Mouse (Mus musculus): ENCODE results near the gene Abr. TPM values are rescaled to one million over a fixed set of nuclear protein-coding genes. Genes with fewer than 3 reads are reported as not detected.
A peak's percentile ranks its signal among the peaks of the same experiment; 100 is the strongest.

Gene Abr
- polyA plus RNA-seq, 1 experiment from 2014 or later: 70.2 TPM

- Histone ChIP-seq H3K36me3 (ENCODE audit: poor library complexity, severe bottlenecking) (no peaks in the 10 kb centered on the region), H3K27ac (peak overlapping the region; percentile 78), H3K9ac (peak overlapping the region; percentile 41), H3K4me1 (peaks cover 32% of the 10 kb centered on the region), H3K4me2 (peak overlapping the region; percentile 37), H3K9me3 (replicated peaks) (no peaks in the 10 kb centered on the region), H3K27me3 (no peaks in the 10 kb centered on the region), H3K4me3 (no peak overlapping the region)
- ATAC-seq: no peak; the same call in 1 of the 2 replicates
- 59% methylated on average over 4 of the region's 4 CpGs for WGBS
These were observed 114.0 kb downstream of the Abr start for GRCm38 (mm10) chr11:76508125-76508524.

- H3K9ac ChIP-seq: peak overlapping the region; percentile 41; the same call in 1 of the 2 replicates
- no peaks in the 10 kb centered on the region for H3K27me3 ChIP-seq
- no peaks in the 10 kb centered on the region for H3K9me3 ChIP-seq (replicated peaks)
- H3K4me2 ChIP-seq: peak overlapping the region; percentile 37
- no peaks in the 10 kb centered on the region for H3K36me3 ChIP-seq (ENCODE audit: poor library complexity, severe bottlenecking)
- WGBS: 72% methylated on average over 8 of the region's 8 CpGs
- peak; percentile 80 for ATAC-seq
- no peak overlapping the region for H3K4me3 ChIP-seq
- peak overlapping the region; percentile 78 for H3K27ac ChIP-seq
- peaks cover 32% of the 10 kb centered on the region for H3K4me1 ChIP-seq
These were observed 114.6 kb downstream of the Abr start for GRCm38 (mm10) chr11:76507302-76508124.

- 78% methylated on average over 5 of the region's 5 CpGs for WGBS
- Histone ChIP-seq H3K4me2 (0 out of 2 replicates have a peak overlapping the region, but pooled peaks have one; percentile 37), H3K27me3 (no peaks in the 10 kb centered on the region), H3K36me3 (ENCODE audit: poor library complexity, severe bottlenecking) (no peaks in the 10 kb centered on the region), H3K4me3 (no peak overlapping the region), H3K27ac (peak overlapping the region; percentile 78), H3K9ac (no peak overlapping the region), H3K4me1 (peaks cover 32% of the 10 kb centered on the region), H3K9me3 (replicated peaks) (no peaks in the 10 kb centered on the region)
- peak; percentile 57 for ATAC-seq
These were observed 115.4 kb downstream of the Abr start for GRCm38 (mm10) chr11:76506514-76507228.

- Histone ChIP-seq H3K36me3 (ENCODE audit: poor library complexity, severe bottlenecking) (no peaks in the 10 kb centered on the region), H3K27ac (no peak overlapping the region), H3K4me3 (no peak overlapping the region), H3K9ac (no peak overlapping the region), H3K4me2 (no peak overlapping the region), H3K9me3 (replicated peaks) (no peaks in the 10 kb centered on the region), H3K27me3 (no peaks in the 10 kb centered on the region), H3K4me1 (peaks cover 37% of the 10 kb centered on the region)
- ATAC-seq: no peak
- WGBS: 87% methylated on average over 1 of the region's 1 CpGs
These were observed 117.0 kb downstream of the Abr start for GRCm38 (mm10) chr11:76505106-76505505.

- H3K9me3 ChIP-seq (replicated peaks): no peaks in the 10 kb centered on the region
- ATAC-seq: no peak
- H3K4me3 ChIP-seq: no peak overlapping the region
- no peak overlapping the region for H3K9ac ChIP-seq
- H3K27me3 ChIP-seq: no peaks in the 10 kb centered on the region
- H3K36me3 ChIP-seq (ENCODE audit: poor library complexity, severe bottlenecking): no peaks in the 10 kb centered on the region
- peaks cover 37% of the 10 kb centered on the region for H3K4me1 ChIP-seq
- WGBS: 60% methylated on average over 5 of the region's 5 CpGs
- no peak overlapping the region for H3K4me2 ChIP-seq
- no peak overlapping the region for H3K27ac ChIP-seq
These were observed 118.1 kb downstream of the Abr start for GRCm38 (mm10) chr11:76504058-76504457.

- H3K4me2 ChIP-seq: no peak overlapping the region
- no peak overlapping the region for H3K9ac ChIP-seq
- ATAC-seq: no peak
- WGBS: 14% methylated on average over 1 of the region's 1 CpGs
- no peak overlapping the region for H3K4me3 ChIP-seq
- no peak overlapping the region for H3K27ac ChIP-seq
- peaks cover 20% of the 10 kb centered on the region for H3K4me1 ChIP-seq
- H3K9me3 ChIP-seq (replicated peaks): no peaks in the 10 kb centered on the region
- H3K36me3 ChIP-seq (ENCODE audit: poor library complexity, severe bottlenecking): no peaks in the 10 kb centered on the region
- no peaks in the 10 kb centered on the region for H3K27me3 ChIP-seq
These were observed 122.1 kb downstream of the Abr start for GRCm38 (mm10) chr11:76499987-76500386.

- H3K27ac ChIP-seq: no peak overlapping the region
- no peak overlapping the region for H3K9ac ChIP-seq
- no peak overlapping the region for H3K4me3 ChIP-seq
- no peak overlapping the region for H3K4me2 ChIP-seq
- 68% methylated on average over 7 of the region's 7 CpGs for WGBS
- peaks cover 21% of the 10 kb centered on the region for H3K4me1 ChIP-seq
- H3K9me3 ChIP-seq (replicated peaks): no peaks in the 10 kb centered on the region
- ATAC-seq: no peak
- H3K27me3 ChIP-seq: no peaks in the 10 kb centered on the region
- H3K36me3 ChIP-seq (ENCODE audit: poor library complexity, severe bottlenecking): no peaks in the 10 kb centered on the region
These were observed 122.5 kb downstream of the Abr start for GRCm38 (mm10) chr11:76499564-76499963.

DNA sequence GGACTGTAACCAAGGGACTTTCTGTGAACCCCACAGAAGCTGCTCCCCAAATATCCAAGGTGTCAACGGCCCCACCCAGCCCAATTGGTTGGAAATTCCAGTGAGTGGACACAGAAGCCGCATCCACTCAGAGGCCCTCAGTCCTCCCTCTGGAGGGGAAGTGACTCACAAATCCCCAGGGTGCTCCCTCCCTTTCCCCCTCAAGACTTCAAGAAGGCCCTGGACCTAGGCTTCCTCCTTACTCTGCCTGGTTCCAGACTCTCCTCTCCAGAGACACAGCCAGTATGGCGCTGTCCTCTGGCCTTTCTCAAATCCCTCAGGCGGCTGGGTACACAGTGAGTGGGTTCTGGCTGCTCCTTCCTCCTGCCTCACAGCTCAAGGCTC is 124.4 kb downstream of the Abr start:
- ATAC-seq: no peak
- Histone ChIP-seq H3K4me1 (peaks cover 36% of the 10 kb centered on the region), H3K4me3 (no peak overlapping the region), H3K27ac (no peak overlapping the region), H3K9ac (no peak overlapping the region), H3K4me2 (no peak overlapping the region), H3K27me3 (no peaks in the 10 kb centered on the region), H3K9me3 (replicated peaks) (no peaks in the 10 kb centered on the region), H3K36me3 (ENCODE audit: poor library complexity, severe bottlenecking) (no peaks in the 10 kb centered on the region)
- WGBS: 80% methylated on average over 4 of the region's 4 CpGs

DNA sequence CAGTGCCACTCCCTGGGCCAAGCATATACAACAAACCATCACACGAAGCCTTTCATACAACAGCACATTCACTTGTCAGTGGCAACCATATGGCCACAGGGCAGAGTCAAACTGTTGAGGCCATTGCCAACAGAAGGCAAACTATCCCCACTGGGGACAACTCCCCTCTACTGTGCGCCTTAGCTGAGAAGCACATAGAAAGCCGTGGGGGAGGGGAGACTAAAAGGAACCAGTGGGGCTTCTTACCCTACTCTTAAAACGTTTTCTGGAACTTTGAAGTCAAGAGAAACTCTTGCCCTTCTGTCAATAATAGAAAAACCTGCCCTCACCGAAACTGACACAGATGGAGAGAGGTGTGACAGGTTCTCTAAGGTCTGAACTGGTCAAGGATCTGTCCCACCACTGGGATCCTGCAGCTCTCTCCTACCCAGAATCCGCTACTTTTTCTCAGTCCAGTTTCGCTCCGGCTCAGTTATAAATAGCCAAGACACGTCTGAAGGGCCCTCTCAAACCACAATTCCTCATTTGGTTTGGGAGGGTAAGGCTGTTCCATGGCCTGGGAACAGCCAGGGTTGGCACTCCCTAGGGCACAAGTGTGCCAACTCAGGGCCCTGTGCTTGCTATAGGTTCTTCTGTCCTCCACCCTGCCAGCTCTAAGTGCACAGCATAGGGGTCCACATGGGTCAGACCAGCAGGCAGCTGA is 124.9 kb downstream of the Abr start:
- Histone ChIP-seq H3K36me3 (ENCODE audit: poor library complexity, severe bottlenecking) (no peaks in the 10 kb centered on the region), H3K9me3 (replicated peaks) (no peaks in the 10 kb centered on the region), H3K27ac (no peak overlapping the region), H3K27me3 (no peaks in the 10 kb centered on the region), H3K4me3 (no peak overlapping the region), H3K4me1 (peaks cover 41% of the 10 kb centered on the region), H3K4me2 (no peak overlapping the region), H3K9ac (no peak overlapping the region)
- 82% methylated on average over 9 of the region's 9 CpGs for WGBS
- ATAC-seq: no peak

DNA sequence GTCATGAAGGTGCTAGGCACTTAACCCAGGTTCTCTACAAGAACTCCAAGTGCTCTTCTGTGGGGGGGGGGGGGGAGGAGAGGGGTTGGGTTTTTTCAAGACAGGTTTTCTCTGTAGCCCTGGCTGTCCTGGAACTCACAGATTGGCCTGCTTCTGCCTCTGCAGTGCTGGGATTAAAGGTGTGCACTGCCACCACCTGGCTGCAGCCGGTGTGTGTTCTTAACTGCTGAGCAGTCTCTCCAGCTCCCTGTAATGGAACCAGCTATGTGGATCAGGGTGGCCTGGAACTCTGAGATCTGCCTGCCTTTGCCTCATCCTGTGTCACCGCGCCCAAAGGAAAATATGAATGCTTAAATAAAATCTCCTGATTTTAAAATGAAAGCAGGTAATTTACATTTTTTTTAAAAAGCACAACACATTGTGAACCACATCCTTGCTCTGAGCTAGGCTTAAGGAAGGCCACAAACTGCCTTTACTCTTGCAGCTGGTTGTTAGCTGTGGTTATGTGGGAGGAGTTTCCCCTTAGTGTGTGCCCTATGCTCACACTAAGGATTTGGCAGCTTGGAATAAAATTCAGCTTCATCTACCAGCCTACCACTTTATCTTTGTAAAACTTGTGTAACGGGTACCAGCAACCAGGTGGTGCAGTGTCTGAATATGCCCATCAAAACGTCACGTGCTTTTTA is 125.9 kb downstream of the Abr start:
- H3K4me1 ChIP-seq: peaks cover 49% of the 10 kb centered on the region
- no peaks in the 10 kb centered on the region for H3K27me3 ChIP-seq
- 69% methylated on average over 6 of the region's 6 CpGs for WGBS
- no peaks in the 10 kb centered on the region for H3K9me3 ChIP-seq (replicated peaks)
- H3K9ac ChIP-seq: no peak overlapping the region
- H3K4me2 ChIP-seq: no peak overlapping the region
- peak overlapping the region; percentile 20; the same call in 1 of the 2 replicates for H3K27ac ChIP-seq
- H3K36me3 ChIP-seq (ENCODE audit: poor library complexity, severe bottlenecking): no peaks in the 10 kb centered on the region
- H3K4me3 ChIP-seq: no peak overlapping the region
- no peak for ATAC-seq

- Histone ChIP-seq H3K36me3 (ENCODE audit: poor library complexity, severe bottlenecking) (no peaks in the 10 kb centered on the region), H3K9me3 (replicated peaks) (no peaks in the 10 kb centered on the region), H3K27ac (peak overlapping the region; percentile 90), H3K4me1 (peaks cover 52% of the 10 kb centered on the region), H3K4me3 (peak overlapping the region; percentile 54), H3K4me2 (peak overlapping the region; percentile 78), H3K27me3 (no peaks in the 10 kb centered on the region), H3K9ac (peak overlapping the region; percentile 84)
- 23% methylated on average over 19 of the region's 19 CpGs for WGBS
- ATAC-seq: peak; percentile 25; the same call in 1 of the 2 replicates
These were observed 126.7 kb downstream of the Abr start for GRCm38 (mm10) chr11:76495127-76496028.
